Mouse (Mus musculus) small intestine, adult 2 months (tissue): ENCODE data around the gene Cfap44. TPM values are rescaled to one million over a fixed set of nuclear protein-coding genes. Genes with fewer than 3 reads are reported as not detected.
A peak's percentile ranks its signal among the peaks of the same experiment; 100 is the strongest.

Experiments
- H3K27ac ChIP-seq: fragments of 200-500 bp; 2 replicates; pipeline ENCODE4 v1.5.1; 2012; ENCODE audit warnings: low read depth, low read length, control low read depth, inconsistent platforms; ENCODE audit not compliant: insufficient read depth
- H3K27me3 ChIP-seq: fragments of 200-500 bp; 2 replicates; pipeline ENCODE4 v1.6.1; 2012; ENCODE audit warnings: mild to moderate bottlenecking, moderate library complexity, low read length, inconsistent platforms; ENCODE audit not compliant: control insufficient read depth, insufficient read depth
- H3K36me3 ChIP-seq: fragments of 200-500 bp; 2 replicates; pipeline ENCODE4 v1.6.1; 2012; ENCODE audit warnings: mild to moderate bottlenecking, low read length, control low read depth, inconsistent platforms; ENCODE audit not compliant: control insufficient read depth, insufficient read depth
- H3K4me1 ChIP-seq: fragments of 200-500 bp; 2 replicates; pipeline ENCODE4 v1.6.1; 2012; ENCODE audit warnings: low read length, inconsistent platforms, mixed read lengths; ENCODE audit not compliant: control insufficient read depth, insufficient read depth, insufficient read length
- H3K4me3 ChIP-seq: fragments of 200-500 bp; 2 replicates; pipeline ENCODE4 v1.5.1; 2012; ENCODE audit warnings: low read depth, mild to moderate bottlenecking, control low read depth, inconsistent platforms, low read length, moderate library complexity
- CTCF ChIP-seq: fragments of 200-500 bp; IDR thresholded peaks from 2 replicates; pipeline ENCODE4 v1.5.1; 2012; ENCODE audit warnings: low read depth, mild to moderate bottlenecking, control low read depth, inconsistent platforms, low read length, moderate library complexity, mixed read lengths; ENCODE audit not compliant: insufficient replicate concordance, insufficient read length; ENCODE audit errors: extremely low read depth
- POLR2A ChIP-seq: fragments of 200-500 bp; IDR thresholded peaks from 2 replicates; pipeline ENCODE4 v1.6.1; 2012; ENCODE audit warnings: low read depth, mild to moderate bottlenecking, control low read depth, inconsistent platforms, low read length, moderate library complexity
- WGBS: fragments of 180-500 bp; shearing (Covaris S2); methylation state at CpG from one replicate; pipeline ENCODE4 v1.1.7; 2018; 5-methylcytosine and 5-hydroxymethylcytosine counted together
- polyA plus RNA-seq: library from polyadenylated mRNA; depleted of rRNA; stranded (reverse); fragments of >200 nt; gene quantifications from 2 replicates; pipeline ENCODE4 v1.2.3, GENCODE M21; 2012

Gene Cfap44
- polyA plus RNA-seq, 1 experiment, result not detected

GRCm38 (mm10) chr16:44475682-44476375 is 81.2 kb downstream of the Cfap44 start:
- TF ChIP-seq POLR2A, result no peak
- no peak for TF ChIP-seq CTCF
- 76% methylated on average over 11 of the region's 11 CpGs for WGBS
- Histone ChIP-seq H3K27ac (no peak overlapping the region), H3K4me3 (no peak overlapping the region), H3K27me3 (no peaks in the 10 kb centered on the region), H3K4me1 (no peaks in the 10 kb centered on the region), H3K36me3 (no peaks in the 10 kb centered on the region)

- no peaks in the 10 kb centered on the region for H3K4me1 ChIP-seq
- TF ChIP-seq POLR2A (no peak), CTCF (no peak)
- H3K36me3 ChIP-seq, result no peaks in the 10 kb centered on the region
- H3K27ac ChIP-seq, result no peak overlapping the region
- no peak overlapping the region for H3K4me3 ChIP-seq
- 46% methylated on average over 18 of the region's 18 CpGs for WGBS
- no peaks in the 10 kb centered on the region for H3K27me3 ChIP-seq
Measured at GRCm38 (mm10) chr16:44478767-44479166, 84.2 kb downstream of the Cfap44 start.

DNA sequence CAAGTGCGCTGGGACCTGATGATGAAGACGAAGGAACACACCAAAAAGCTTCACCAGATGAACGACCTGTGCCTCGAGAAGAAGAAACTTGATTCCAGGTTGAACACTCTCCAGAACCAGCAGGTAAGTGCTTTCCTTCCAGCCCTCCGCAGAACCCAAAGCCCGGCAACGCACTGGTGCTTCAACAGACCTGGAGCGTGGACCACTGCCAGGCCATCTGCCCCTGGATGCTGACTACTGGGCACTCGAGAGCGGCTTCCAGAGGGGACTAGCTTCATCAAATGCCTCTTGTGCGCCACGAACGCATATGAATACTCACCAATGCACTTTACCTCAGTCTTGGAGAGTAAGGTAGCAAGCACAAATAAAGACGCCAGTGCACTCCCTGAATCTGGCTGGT is 85.3 kb downstream of the Cfap44 start:
- 90% methylated on average over 14 of the region's 14 CpGs for WGBS
- no peaks in the 10 kb centered on the region for H3K27me3 ChIP-seq
- H3K4me3 ChIP-seq, result no peak overlapping the region
- TF ChIP-seq POLR2A, result no peak
- no peaks in the 10 kb centered on the region for H3K36me3 ChIP-seq
- no peaks in the 10 kb centered on the region for H3K4me1 ChIP-seq
- H3K27ac ChIP-seq, result no peak overlapping the region

GRCm38 (mm10) chr16:44480616-44481015 is 86.0 kb downstream of the Cfap44 start:
- no peaks in the 10 kb centered on the region for H3K4me1 ChIP-seq
- no peak for TF ChIP-seq CTCF
- no peak for TF ChIP-seq POLR2A
- H3K27me3 ChIP-seq, result no peaks in the 10 kb centered on the region
- H3K36me3 ChIP-seq, result no peaks in the 10 kb centered on the region
- no peak overlapping the region for H3K4me3 ChIP-seq
- WGBS, result 12% methylated on average over 7 of the region's 7 CpGs
- H3K27ac ChIP-seq, result no peak overlapping the region

- TF ChIP-seq CTCF, result no peak
- no peak for TF ChIP-seq POLR2A
- 69% methylated on average over 28 of the region's 28 CpGs for WGBS
- Histone ChIP-seq H3K27me3 (no peaks in the 10 kb centered on the region), H3K36me3 (no peaks in the 10 kb centered on the region), H3K27ac (no peak overlapping the region), H3K4me3 (no peak overlapping the region), H3K4me1 (no peaks in the 10 kb centered on the region)
Measured at GRCm38 (mm10) chr16:44481599-44482593, 87.3 kb downstream of the Cfap44 start.

DNA sequence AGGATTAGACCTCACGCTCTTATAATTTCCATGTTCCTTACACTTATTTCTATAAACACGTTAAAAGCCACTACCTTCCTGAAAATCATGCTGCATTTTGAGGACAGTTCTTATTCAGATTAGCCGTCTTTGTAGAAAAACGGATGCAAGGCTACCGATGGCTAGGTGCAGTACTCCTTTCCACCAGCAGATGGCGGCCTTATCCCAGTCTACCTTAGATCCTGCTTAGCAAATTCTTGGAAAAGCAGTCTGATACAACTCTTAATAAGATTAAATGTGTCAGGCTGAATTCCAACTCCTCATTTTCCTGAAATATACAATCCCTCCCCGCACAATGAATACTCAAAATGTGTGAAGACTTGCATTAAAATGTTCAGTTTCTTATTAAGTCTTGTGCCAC is 89.5 kb downstream of the Cfap44 start:
- H3K4me1 ChIP-seq, result no peaks in the 10 kb centered on the region
- no peaks in the 10 kb centered on the region for H3K27me3 ChIP-seq
- 3% methylated on average over 7 of the region's 7 CpGs for WGBS
- no peak overlapping the region for H3K27ac ChIP-seq
- no peaks in the 10 kb centered on the region for H3K36me3 ChIP-seq
- H3K4me3 ChIP-seq, result no peak overlapping the region
- TF ChIP-seq POLR2A, result no peak
- peak; percentile 82; the same call in 1 of the 2 replicates for TF ChIP-seq CTCF

DNA sequence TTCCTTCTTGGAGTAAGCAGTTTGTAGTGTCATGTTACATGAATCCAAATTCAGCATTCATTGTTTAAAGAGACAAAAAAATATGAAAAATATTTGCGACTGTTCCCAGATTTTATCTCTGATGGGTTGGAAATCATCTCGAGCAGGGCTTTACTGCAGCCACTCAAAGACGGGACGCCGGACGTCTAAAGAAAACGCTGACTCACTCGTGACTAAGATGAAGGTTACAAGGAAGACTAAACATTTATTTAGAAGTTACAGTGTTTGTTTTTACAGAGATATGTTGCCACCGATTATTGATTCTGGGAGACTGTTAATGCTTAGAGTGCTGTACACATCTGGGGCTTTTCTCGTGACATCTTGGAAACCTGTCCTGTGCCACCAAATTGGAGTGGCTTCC is 90.2 kb downstream of the Cfap44 start:
- Histone ChIP-seq H3K36me3 (no peaks in the 10 kb centered on the region), H3K27me3 (no peaks in the 10 kb centered on the region), H3K4me3 (no peak overlapping the region), H3K27ac (no peak overlapping the region), H3K4me1 (no peaks in the 10 kb centered on the region)
- TF ChIP-seq CTCF (no peak), POLR2A (no peak)
- WGBS, result 67% methylated on average over 10 of the region's 10 CpGs
